Mouse (Mus musculus) megakaryocyte progenitor cell, adult 5-6 weeks (primary cell): ENCODE measurements at regions not wholly inside any gene's neighbourhood (a gene's known extent, or its start where the extent isn't known, plus 50 kb on each side); places are given as distances from the start of the nearest gene placed in this dataset.
"Not testable (repeated sequence)": the region's sequence is repeated elsewhere in the genome, so short reads cannot be mapped to it uniquely, and the experiment has no call there.

ENCODE experiments used
- ATAC-seq: replicated peaks from 2 replicates; pipeline ENCODE4 v1.8.0; 2016; ENCODE audit warnings: mild to moderate bottlenecking, moderate TSS enrichment, inconsistent platforms; ENCODE audit not compliant: poor library complexity

- ATAC-seq, result not testable (repeated sequence)
These were observed 79.5 kb upstream of the Gm5148 start for GRCm38 (mm10) chr3:37803781-37804180.

- no peak for ATAC-seq
These were observed 77.3 kb upstream of the Gm5148 start for GRCm38 (mm10) chr3:37801551-37801950.

GRCm38 (mm10) chr3:37799809-37800208 lies 75.5 kb upstream of the Gm5148 start:
- peak; percentile 30; the same call in 1 of the 2 replicates for ATAC-seq

- ATAC-seq, result no peak
These were observed 65.4 kb upstream of the Gm5148 start for GRCm38 (mm10) chr3:37789711-37790110.

- no peak for ATAC-seq
These were observed 64.9 kb upstream of the Gm5148 start for GRCm38 (mm10) chr3:37789143-37789697.

- ATAC-seq, result no peak
These were observed 64.1 kb upstream of the Gm5148 start for GRCm38 (mm10) chr3:37788366-37788765.

GRCm38 (mm10) chr3:37786792-37787191 lies 62.5 kb upstream of the Gm5148 start:
- ATAC-seq, result no peak

- ATAC-seq, result no peak
These were observed 56.8 kb upstream of the Gm5148 start for GRCm38 (mm10) chr3:37781086-37781485.

GRCm38 (mm10) chr3:37779867-37780475 lies 55.7 kb upstream of the Gm5148 start:
- ATAC-seq, result no peak

GRCm38 (mm10) chr3:37778386-37778785 lies 54.1 kb upstream of the Gm5148 start:
- ATAC-seq, result no peak

GRCm38 (mm10) chr3:37776224-37776623 lies 51.9 kb upstream of the Gm5148 start:
- ATAC-seq, result no peak
